Mouse (Mus musculus): ENCODE data around the gene Ank.

DNA sequence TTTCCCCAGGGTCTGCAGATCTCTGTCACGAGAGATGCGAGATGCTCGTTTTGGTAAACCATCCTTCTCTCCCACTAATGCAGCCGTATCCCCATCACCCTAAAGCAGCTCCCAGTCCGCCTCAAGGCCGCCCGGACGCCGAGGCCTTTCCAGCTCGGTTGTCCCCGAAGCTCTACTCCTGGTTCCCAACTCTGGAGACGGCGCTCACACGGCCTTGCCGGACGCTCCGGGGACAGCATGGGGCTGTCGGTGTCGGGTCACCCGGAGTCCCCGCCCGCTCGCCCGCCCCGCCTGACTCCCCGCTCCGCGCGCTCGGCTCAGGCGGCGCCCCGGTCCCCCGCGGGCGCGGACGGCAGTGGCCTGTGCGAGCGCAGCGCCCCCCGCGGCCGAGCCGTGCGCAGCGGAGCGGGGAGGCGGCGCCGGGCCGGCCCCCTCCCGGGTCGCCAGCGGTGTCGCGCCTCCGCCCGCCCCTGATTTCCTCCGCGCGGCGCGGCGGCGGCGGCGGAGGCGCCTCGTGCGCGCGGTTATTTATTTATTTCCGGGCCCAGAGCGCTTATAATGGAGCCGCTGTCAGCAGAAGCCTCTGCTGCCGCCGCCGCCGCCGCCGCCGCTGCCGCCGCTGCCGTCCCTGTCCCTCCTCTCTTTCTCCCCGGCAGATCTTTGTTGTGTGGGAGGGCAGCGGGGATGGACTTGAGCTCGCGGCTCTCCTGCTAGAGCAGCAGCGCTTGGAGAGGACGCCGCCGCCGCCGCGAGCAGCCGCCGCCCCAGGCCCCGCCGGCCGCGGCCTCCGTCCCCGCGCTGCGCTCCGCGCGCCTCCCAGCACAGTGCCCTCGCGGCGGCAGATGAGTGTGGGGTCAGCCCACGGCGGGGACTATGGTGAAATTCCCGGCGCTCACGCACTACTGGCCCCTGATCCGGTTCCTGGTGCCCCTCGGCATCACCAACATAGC is at the start of gene Ank:
- TF ChIP-seq POLR2A (IDR thresholded peaks at IDR 0.05; ENCODE audit: insufficient read depth, low read depth, low read length) (no peak), CTCF (IDR thresholded peaks at IDR 0.05; ENCODE audit: insufficient read depth, low read depth, low read length) (peak; percentile 34)

All from olfactory bulb, adult 2 months (tissue).